Mouse (Mus musculus) layer of hippocampus, postnatal 10 days (tissue): Measurements from ENCODE around the gene Bach2. TPM values are rescaled to one million over a fixed set of nuclear protein-coding genes. Genes with fewer than 3 reads are reported as not detected.

Experiments
- DNase-seq, 2 experiments: peaks; one replicate each; pipeline ENCODE4 v3.0.0; 2021; ENCODE audit warnings: low spot score in 2 of 2
- total RNA-seq, 2 experiments: library from RNA; stranded (reverse); gene quantifications; 2 replicates each; pipeline ENCODE4 v1.2.3; 2021

Gene Bach2
- total RNA-seq, 2 experiments from 2014 or later: 23.8 to 29.4 TPM

- DNase-seq: no peak
Measured at GRCm38 (mm10) chr4:32291406-32291805, 52.8 kb downstream of the Bach2 start.

- peak in 1 of 2 experiments; percentile 16 for DNase-seq
Measured at GRCm38 (mm10) chr4:32293686-32294265, 55.2 kb downstream of the Bach2 start.

- DNase-seq: no peak
Measured at GRCm38 (mm10) chr4:32297071-32297671, 58.6 kb downstream of the Bach2 start.

GRCm38 (mm10) chr4:32299221-32299620 is 60.6 kb downstream of the Bach2 start:
- no peak for DNase-seq

- no peak for DNase-seq
Measured at GRCm38 (mm10) chr4:32299970-32300369, 61.4 kb downstream of the Bach2 start.

- DNase-seq: no peak
Measured at GRCm38 (mm10) chr4:32302668-32303067, 64.1 kb downstream of the Bach2 start.

- peak; percentile 37 to 44 for DNase-seq
Measured at GRCm38 (mm10) chr4:32303076-32303475, 64.5 kb downstream of the Bach2 start.

- peak; percentile 89 to 93 for DNase-seq
Measured at GRCm38 (mm10) chr4:32303674-32304073, 65.1 kb downstream of the Bach2 start.

GRCm38 (mm10) chr4:32304221-32304703 is 65.7 kb downstream of the Bach2 start:
- DNase-seq: no peak

- peak in 1 of 2 experiments; percentile 25 for DNase-seq
Measured at GRCm38 (mm10) chr4:32305036-32305615, 66.5 kb downstream of the Bach2 start.

- no peak for DNase-seq
Measured at GRCm38 (mm10) chr4:32305683-32306082, 67.1 kb downstream of the Bach2 start.

- no peak for DNase-seq
Measured at GRCm38 (mm10) chr4:32306169-32306792, 67.7 kb downstream of the Bach2 start.

GRCm38 (mm10) chr4:32307215-32307614 is 68.6 kb downstream of the Bach2 start:
- DNase-seq: no peak

GRCm38 (mm10) chr4:32312171-32312946 is 73.8 kb downstream of the Bach2 start:
- no peak for DNase-seq

- no peak for DNase-seq
Measured at GRCm38 (mm10) chr4:32314919-32315318, 76.3 kb downstream of the Bach2 start.

- DNase-seq: no peak
Measured at GRCm38 (mm10) chr4:32318608-32319007, 80.0 kb downstream of the Bach2 start.

GRCm38 (mm10) chr4:32319327-32319726 is 80.7 kb downstream of the Bach2 start:
- no peak for DNase-seq

- no peak for DNase-seq
Measured at GRCm38 (mm10) chr4:32320039-32320438, 81.4 kb downstream of the Bach2 start.

- no peak for DNase-seq
Measured at GRCm38 (mm10) chr4:32324111-32324510, 85.5 kb downstream of the Bach2 start.

GRCm38 (mm10) chr4:32324967-32325366 is 86.4 kb downstream of the Bach2 start:
- no peak for DNase-seq

GRCm38 (mm10) chr4:32325596-32325995 is 87.0 kb downstream of the Bach2 start:
- no peak for DNase-seq
